Mouse (Mus musculus) ZHBTc4 (cell line): ENCODE data around the gene Krtap19-5.
A peak's percentile ranks its signal among the peaks of the same experiment; 100 is the strongest.

Source experiments
- DNase-seq: peaks from one replicate; pipeline ENCODE4 v3.0.0-alpha.2; 2011; ENCODE audit warnings: low read depth, low spot score

The Krtap19-5 gene

GRCm38 (mm10) chr16:88896357-88896756 lies at the start of gene Krtap19-5:
Gene Krtap19-5, minus strand, starts transcription at chr16:88896457.
- no peak for DNase-seq

GRCm38 (mm10) chr16:88941106-88941505 lies 44.8 kb upstream of the Krtap19-5 start:
- no peak for DNase-seq

- DNase-seq: peak; percentile 65
These were observed 42.0 kb upstream of the Krtap19-5 start for GRCm38 (mm10) chr16:88938252-88938651.

- no peak for DNase-seq
These were observed 35.9 kb upstream of the Krtap19-5 start, which contains the start of gene Krtap19-9b for GRCm38 (mm10) chr16:88932165-88932564. Gene Krtap19-9b, minus strand, starts transcription at chr16:88932265.

- no peak for DNase-seq
These were observed 9.4 kb downstream of the Krtap19-5 start for GRCm38 (mm10) chr16:88886870-88887269.

- DNase-seq: no peak
These were observed 11.3 kb downstream of the Krtap19-5 start, which contains the start of gene Krtap19-4 for GRCm38 (mm10) chr16:88884989-88885388. Gene Krtap19-4, minus strand, starts transcription at chr16:88885089.

- no peak for DNase-seq
These were observed 18.3 kb downstream of the Krtap19-5 start, which contains the start of gene Krtap19-3 for GRCm38 (mm10) chr16:88877938-88878337. Gene Krtap19-3, minus strand, starts transcription at chr16:88878038.

- no peak for DNase-seq
These were observed 22.1 kb downstream of the Krtap19-5 start, which contains the start of gene Krtap19-2 for GRCm38 (mm10) chr16:88874169-88874568. Gene Krtap19-2, minus strand, starts transcription at chr16:88874269.

- DNase-seq: no peak
These were observed 26.9 kb downstream of the Krtap19-5 start, which contains the start of gene Krtap19-1 for GRCm38 (mm10) chr16:88869311-88869710. Gene Krtap19-1, minus strand, starts transcription at chr16:88869411.

- no peak for DNase-seq
These were observed 31.3 kb downstream of the Krtap19-5 start for GRCm38 (mm10) chr16:88864887-88865407.

GRCm38 (mm10) chr16:88851450-88851849 lies 44.8 kb downstream of the Krtap19-5 start:
- DNase-seq: peak; percentile 50

- no peak for DNase-seq
These were observed 47.7 kb downstream of the Krtap19-5 start for GRCm38 (mm10) chr16:88848558-88848957.

GRCm38 (mm10) chr16:88847363-88847762 lies 48.9 kb downstream of the Krtap19-5 start:
- no peak for DNase-seq
